Mouse (Mus musculus) CH12.LX (cell line): ENCODE data around the gene Smug1. TPM values are rescaled to one million over a fixed set of nuclear protein-coding genes. Genes with fewer than 3 reads are reported as not detected.

Experiments used
- DNase-seq: peaks from one replicate; pipeline ENCODE4 v3.0.0-alpha.2; 2013; ENCODE audit errors: extremely low read depth
- H3K27ac ChIP-seq: 2 replicates; pipeline ENCODE4 v1.5.1; 2012; ENCODE audit warnings: low read depth, mild to moderate bottlenecking, control low read depth, moderate library complexity; ENCODE audit not compliant: insufficient read depth
- H3K27me3 ChIP-seq: replicated peaks from 2 replicates; pipeline ENCODE3; 2012; ENCODE audit warnings: inconsistent platforms
- H3K36me3 ChIP-seq, 2 experiments: replicated peaks in 1 of 2; 2 replicates each; pipeline versions ENCODE3 to v1.6.1; 2012; ENCODE audit warnings: inconsistent platforms in 1 of 2, low read length in 1 of 2, mild to moderate bottlenecking in 1 of 2, mixed read lengths in 1 of 2, moderate library complexity in 1 of 2; ENCODE audit not compliant: control insufficient read depth in 1 of 2, insufficient read depth in 1 of 2
- H3K4me1 ChIP-seq, 2 experiments: 2 replicates each; pipeline ENCODE4 v1.6.1; 2012; ENCODE audit warnings: inconsistent platforms in 1 of 2, moderate library complexity in 1 of 2; ENCODE audit not compliant: insufficient read depth in 2 of 2, control insufficient read depth in 1 of 2
- H3K4me2 ChIP-seq: 2 replicates; pipeline ENCODE4 v1.6.1; 2012; ENCODE audit warnings: low read depth, mild to moderate bottlenecking, control low read depth; ENCODE audit not compliant: poor library complexity, insufficient read depth, severe bottlenecking
- H3K4me3 ChIP-seq, 3 experiments: fragments of 150-350 bp in 1 of 3; sonication (generic) in 1 of 3; replicated peaks in 1 of 3; 2 replicates each; pipeline versions ENCODE3 to v1.5.1; 2011 to 2012; ENCODE audit warnings: low read depth in 2 of 3, low read length in 2 of 3, mild to moderate bottlenecking in 2 of 3, moderate library complexity in 2 of 3, control low read depth in 1 of 3, improper control_type of control experiment in 1 of 3, inconsistent platforms in 1 of 3, mixed read lengths in 1 of 3; ENCODE audit not compliant: poor library complexity in 1 of 3
- H3K79me2 ChIP-seq: replicated peaks from 2 replicates; pipeline ENCODE4 v1.6.1; 2012; ENCODE audit warnings: mild to moderate bottlenecking, moderate library complexity; ENCODE audit not compliant: control insufficient read depth, poor library complexity, insufficient read depth, severe bottlenecking; ENCODE audit errors: extremely low read depth
- H3K9ac ChIP-seq: 2 replicates; pipeline ENCODE4 v1.6.1; 2012; ENCODE audit warnings: low read depth, mild to moderate bottlenecking, control low read depth, moderate library complexity; ENCODE audit not compliant: insufficient read depth
- H3K9me3 ChIP-seq: replicated peaks from 2 replicates; pipeline ENCODE3; 2012; ENCODE audit warnings: low read length, inconsistent platforms, mixed read lengths
- BHLHE40 ChIP-seq: IDR thresholded peaks from 2 replicates; pipeline ENCODE4 v1.6.1; 2011; ENCODE audit warnings: mild to moderate bottlenecking, low read depth, low read length, improper control_type of control experiment
- CHD1 ChIP-seq: IDR thresholded peaks from 2 replicates; pipeline ENCODE4 v1.6.1; 2012; ENCODE audit warnings: low read depth, low read length, improper control_type of control experiment, inconsistent platforms
- CTCF ChIP-seq, 2 experiments: IDR thresholded peaks in 1 of 2; conservative IDR thresholded peaks in 1 of 2; 2 replicates each; pipeline ENCODE4 v1.5.1; 2011 to 2012; ENCODE audit warnings: low read depth in 2 of 2, low read length in 2 of 2, improper control_type of control experiment in 1 of 2, inconsistent platforms in 1 of 2, mild to moderate bottlenecking in 1 of 2, moderate library complexity in 1 of 2
- E2F4 ChIP-seq: IDR thresholded peaks from 2 replicates; pipeline ENCODE4 v1.6.1; 2011; ENCODE audit warnings: low read depth, low read length, improper control_type of control experiment; ENCODE audit not compliant: insufficient replicate concordance
- ELF1 ChIP-seq: IDR thresholded peaks from 2 replicates; pipeline ENCODE4 v1.6.1; 2014; ENCODE audit warnings: low read depth, mild to moderate bottlenecking, inconsistent platforms, low read length, improper control_type of control experiment
- EP300 ChIP-seq: IDR thresholded peaks from 2 replicates; pipeline ENCODE4 v1.6.1; 2011; ENCODE audit warnings: low read length, improper control_type of control experiment
- ETS1 ChIP-seq: conservative IDR thresholded peaks from 2 replicates; pipeline ENCODE4 v1.6.1; 2012; ENCODE audit warnings: low read depth, mild to moderate bottlenecking, inconsistent platforms, low read length, improper control_type of control experiment, moderate library complexity
- GABPA ChIP-seq: IDR thresholded peaks from 2 replicates; pipeline ENCODE4 v1.6.1; 2012; ENCODE audit warnings: low read depth, low read length, improper control_type of control experiment, inconsistent platforms; ENCODE audit not compliant: insufficient replicate concordance
- HCFC1 ChIP-seq: IDR thresholded peaks from 2 replicates; pipeline ENCODE4 v1.6.1; 2012; ENCODE audit warnings: low read depth, mild to moderate bottlenecking, inconsistent platforms, low read length, improper control_type of control experiment
- JUN ChIP-seq: IDR thresholded peaks from 2 replicates; pipeline ENCODE4 v1.6.1; 2011; ENCODE audit warnings: low read depth, mild to moderate bottlenecking, low read length, improper control_type of control experiment, moderate library complexity; ENCODE audit not compliant: insufficient read depth
- JUND ChIP-seq: conservative IDR thresholded peaks from 2 replicates; pipeline ENCODE4 v1.6.1; 2011; ENCODE audit warnings: low read depth, low read length, improper control_type of control experiment
- KAT2A ChIP-seq: IDR thresholded peaks from 2 replicates; pipeline ENCODE4 v1.6.1; 2012; ENCODE audit warnings: low read length, improper control_type of control experiment, inconsistent platforms; ENCODE audit not compliant: insufficient replicate concordance
- MAX ChIP-seq: IDR thresholded peaks from 2 replicates; pipeline ENCODE4 v1.6.1; 2011; ENCODE audit warnings: low read length, improper control_type of control experiment
- MAZ ChIP-seq: IDR thresholded peaks from 2 replicates; pipeline ENCODE4 v1.6.1; 2012; ENCODE audit warnings: low read depth, mild to moderate bottlenecking, inconsistent platforms, low read length, improper control_type of control experiment, moderate library complexity
- NRF1 ChIP-seq: IDR thresholded peaks from 2 replicates; pipeline ENCODE4 v1.6.1; 2014; ENCODE audit warnings: low read depth, mild to moderate bottlenecking, inconsistent platforms, low read length, improper control_type of control experiment, moderate library complexity
- PAX5 ChIP-seq: IDR thresholded peaks from 2 replicates; pipeline ENCODE4 v1.6.1; 2012; ENCODE audit warnings: low read length, inconsistent platforms, mixed read lengths
- POLR2A ChIP-seq: IDR thresholded peaks from 2 replicates; pipeline ENCODE4 v1.6.1; 2011; ENCODE audit warnings: low read depth, mild to moderate bottlenecking, improper control_type of control experiment, low read length
- POLR2AphosphoS2 ChIP-seq: IDR thresholded peaks from 2 replicates; pipeline ENCODE4 v1.6.1; 2011; ENCODE audit warnings: low read depth, low read length, improper control_type of control experiment
- RAD21 ChIP-seq: IDR thresholded peaks from 2 replicates; pipeline ENCODE4 v1.6.1; 2011; ENCODE audit warnings: low read depth, mild to moderate bottlenecking, low read length, improper control_type of control experiment, moderate library complexity
- RCOR1 ChIP-seq: conservative IDR thresholded peaks from 2 replicates; pipeline ENCODE4 v1.6.1; 2012; ENCODE audit warnings: low read depth, mild to moderate bottlenecking, inconsistent platforms, low read length, improper control_type of control experiment
- SMC3 ChIP-seq: IDR thresholded peaks from 2 replicates; pipeline ENCODE4 v1.6.1; 2011; ENCODE audit warnings: low read depth, low read length, improper control_type of control experiment
- TCF12 ChIP-seq: IDR thresholded peaks from 2 replicates; pipeline ENCODE4 v1.6.1; 2014; ENCODE audit warnings: low read depth, mild to moderate bottlenecking, inconsistent platforms, low read length, improper control_type of control experiment
- UBTF ChIP-seq: IDR thresholded peaks from 2 replicates; pipeline ENCODE4 v1.6.1; 2012; ENCODE audit warnings: low read depth, mild to moderate bottlenecking, inconsistent platforms, low read length, improper control_type of control experiment, moderate library complexity
- USF1 ChIP-seq: IDR thresholded peaks from 2 replicates; pipeline ENCODE4 v1.6.1; 2014; ENCODE audit warnings: low read depth, mild to moderate bottlenecking, inconsistent platforms, low read length, improper control_type of control experiment
- USF2 ChIP-seq: conservative IDR thresholded peaks from 2 replicates; pipeline ENCODE4 v1.6.1; 2011; ENCODE audit warnings: low read depth, low read length, improper control_type of control experiment
- ZMIZ1 ChIP-seq: IDR thresholded peaks from 2 replicates; pipeline ENCODE4 v1.6.1; 2012; ENCODE audit warnings: low read depth, mild to moderate bottlenecking, inconsistent platforms, low read length, improper control_type of control experiment
- ZNF384 ChIP-seq: IDR thresholded peaks from 2 replicates; pipeline ENCODE4 v1.6.1; 2012; ENCODE audit warnings: low read depth, low read length, improper control_type of control experiment, inconsistent platforms
- dilution Hi-C: fragments of 300-500 bp; cut with MboI; formaldehyde crosslinking; loops from 2 replicates; pipeline ENCODE4 v1.14.3; 2020; ENCODE audit warnings: low sequenced_read_pairs; ENCODE audit not compliant: extremely low pct_unique_long_range_greater_than_20kb, extremely low pct_ligation_motif_present
- in situ Hi-C: fragments of 300-500 bp; cut with MboI; formaldehyde crosslinking; loops from 3 replicates; pipeline ENCODE4 v1.14.3; 2019; ENCODE audit warnings: low sequenced_read_pairs, low pct_ligation_motif_present, low pct_unique_long_range_greater_than_20kb, mixed read lengths
- polyA plus RNA-seq: library from polyadenylated mRNA; unstranded; fragments of >175 nt; gene quantifications from 2 replicates; pipeline ENCODE4 v1.2.1, GENCODE M21; 2012; ENCODE audit warnings: low read depth; ENCODE audit not compliant: insufficient read length
- total RNA-seq, 2 experiments: library from RNA; depleted of rRNA; stranded (reverse); fragments of 300-350 nt in 1 of 2; fragments of >200 nt in 1 of 2; gene quantifications; 2 replicates each; pipeline ENCODE4 v1.2.3; 2012 to 2014

The Smug1 gene
- total and polyA plus RNA-seq, 3 experiments: 6.1 to 9.8 (median 7.8) TPM

- Histone ChIP-seq H3K4me1 (peaks cover 5 to 73% of the 10 kb centered on the region in 2 experiments), H3K27ac (no peak overlapping the region), H3K79me2 (peaks cover 7% of the 10 kb centered on the region; the same call in 1 of the 2 replicates), H3K9me3 (no peaks in the 10 kb centered on the region), H3K4me2 (no peak overlapping the region), H3K9ac (no peak overlapping the region), H3K27me3 (no peaks in the 10 kb centered on the region), H3K36me3 (peaks cover 24 to 79% of the 10 kb centered on the region in 2 experiments), H3K4me3 (no peak overlapping the region)
- in situ Hi-C loops (loop anchor here (25.0 kb wide), 1 partner anchor 420 kb away; no protein-coding TSS in a partner anchor), dilution Hi-C loops (no loop called here)
- no peak for DNase-seq
- TF ChIP-seq MAX (no peak), TCF12 (no peak), ETS1 (no peak), JUN (no peak), CHD1 (no peak), BHLHE40 (no peak), USF2 (no peak), JUND (no peak), SMC3 (no peak), MAZ (no peak), POLR2AphosphoS2 (no peak), PAX5 (no peak), RAD21 (no peak), ELF1 (no peak), ZMIZ1 (no peak), POLR2A (no peak), USF1 (no peak), GABPA (no peak), UBTF (no peak)
Observed at GRCm38 (mm10) chr15:103157585-103157984, 9.3 kb downstream of the Smug1 start.

DNA sequence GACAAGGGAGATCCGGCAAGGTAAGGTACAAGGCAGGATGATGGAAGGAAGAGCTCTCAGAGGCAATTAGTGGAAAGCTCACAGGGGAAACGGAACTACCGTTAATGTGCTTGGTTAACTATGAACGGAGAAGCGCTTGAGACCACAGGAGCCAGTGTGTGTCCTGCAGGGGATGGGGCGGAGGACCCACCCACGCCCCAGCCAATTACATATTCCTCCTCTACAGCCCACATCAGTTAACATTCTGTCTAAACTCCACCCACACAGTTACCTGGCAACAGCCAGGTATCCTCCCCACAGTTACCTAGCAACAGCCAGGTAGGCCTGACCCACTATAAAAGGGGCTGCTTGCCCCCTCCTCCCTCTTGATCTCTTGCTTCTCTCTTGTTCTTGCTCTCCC, 10.0 kb downstream of the Smug1 start:
- Histone ChIP-seq H3K27me3 (no peaks in the 10 kb centered on the region), H3K4me3 (no peak overlapping the region), H3K4me2 (no peak overlapping the region), H3K79me2 (peaks cover 2% of the 10 kb centered on the region; the same call in 1 of the 2 replicates), H3K9ac (no peak overlapping the region), H3K36me3 (peaks cover 24 to 78% of the 10 kb centered on the region in 2 experiments), H3K9me3 (no peaks in the 10 kb centered on the region), H3K27ac (no peak overlapping the region), H3K4me1 (peaks cover 5 to 68% of the 10 kb centered on the region in 2 experiments)
- dilution Hi-C loops: no loop called here
- TF ChIP-seq E2F4: no peak
- no peak for TF ChIP-seq RCOR1
- no peak for TF ChIP-seq EP300
- TF ChIP-seq ZNF384: no peak
- TF ChIP-seq NRF1: no peak
- TF ChIP-seq POLR2A: no peak
- no peak for TF ChIP-seq JUN
- TF ChIP-seq KAT2A: no peak
- no peak for TF ChIP-seq HCFC1
- TF ChIP-seq CTCF (conservative IDR thresholded peaks at IDR 0.05 in 1 of 2, IDR thresholded peaks at IDR 0.05 in 1 of 2; ENCODE audit: low read depth in 2 of 2, low read length in 2 of 2): no peak
- TF ChIP-seq USF1: no peak
- DNase-seq: no peak
- in situ Hi-C loops: loop anchor here (25.0 kb wide), 1 partner anchor 420 kb away; no protein-coding TSS in a partner anchor
